Mouse (Mus musculus): Measurements from ENCODE around the gene Tbce.
"Not testable (repeated sequence)": the region's sequence is repeated elsewhere in the genome, so short reads cannot be mapped to it uniquely, and the experiment has no call there.

The Tbce gene

DNA sequence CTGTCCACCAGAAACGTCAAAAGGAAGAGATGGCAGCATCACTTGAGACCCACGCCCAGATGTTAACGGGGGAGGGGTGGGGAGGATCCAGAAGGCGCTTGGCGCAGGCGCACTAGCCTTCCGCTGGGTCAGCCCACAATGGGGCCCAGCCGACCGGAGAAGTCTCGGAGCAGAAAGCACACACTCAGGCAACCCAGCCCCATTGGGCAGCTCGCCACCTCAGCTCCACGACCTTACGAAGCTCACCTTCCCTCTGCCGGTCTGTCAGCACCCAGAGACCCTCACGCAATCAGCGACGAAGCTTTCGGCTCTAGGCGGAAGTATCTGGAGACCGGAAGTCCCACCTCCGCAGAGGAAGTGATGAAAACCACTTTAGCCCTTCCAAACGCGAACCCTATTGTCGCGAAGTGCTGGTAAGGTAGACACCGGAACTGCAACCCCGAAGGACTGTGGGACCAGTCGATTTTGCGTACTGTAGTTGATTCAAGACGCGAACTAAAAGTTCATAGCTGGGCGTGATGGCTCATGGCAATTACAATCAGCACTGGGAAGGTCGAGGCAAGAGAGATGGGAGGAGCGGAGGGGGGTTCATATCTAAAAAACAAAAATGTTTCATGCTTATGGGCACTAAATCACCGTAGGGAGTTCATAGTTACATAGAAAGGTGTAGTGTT is at the start of gene Tbce:
Gene Tbce, minus strand, starts transcription at position 347 of the 674 bp plus-strand sequence.
- DNase-seq (ENCODE audit: low spot score), result peak; percentile 56

GRCm38 (mm10) chr13:14088669-14089068 is 49.2 kb upstream of the Tbce start:
- no peak for DNase-seq (ENCODE audit: low spot score)

- DNase-seq (ENCODE audit: low spot score), result no peak
These were observed 35.9 kb upstream of the Tbce start for GRCm38 (mm10) chr13:14075326-14075725.

DNA sequence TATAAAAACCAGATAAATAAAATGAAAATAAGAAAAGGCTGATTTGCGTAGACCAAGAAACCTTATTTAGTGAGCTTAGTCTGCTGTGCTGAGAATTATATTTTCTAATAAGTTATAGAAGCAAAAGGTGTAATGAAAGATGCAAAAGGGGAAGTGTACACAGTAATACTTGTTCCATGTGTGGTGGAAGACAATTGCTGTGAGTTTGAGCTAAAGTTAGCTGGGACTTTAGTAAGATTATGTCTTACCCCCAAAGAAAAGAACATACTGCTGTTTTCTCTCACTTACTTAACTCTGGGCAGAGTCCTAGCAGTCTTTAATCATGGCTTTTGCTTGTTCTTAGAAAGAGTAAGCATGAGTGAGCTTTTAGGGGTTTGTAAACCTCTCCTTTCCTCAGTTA is 34.9 kb upstream of the Tbce start:
- DNase-seq (ENCODE audit: low spot score), result no peak

DNA sequence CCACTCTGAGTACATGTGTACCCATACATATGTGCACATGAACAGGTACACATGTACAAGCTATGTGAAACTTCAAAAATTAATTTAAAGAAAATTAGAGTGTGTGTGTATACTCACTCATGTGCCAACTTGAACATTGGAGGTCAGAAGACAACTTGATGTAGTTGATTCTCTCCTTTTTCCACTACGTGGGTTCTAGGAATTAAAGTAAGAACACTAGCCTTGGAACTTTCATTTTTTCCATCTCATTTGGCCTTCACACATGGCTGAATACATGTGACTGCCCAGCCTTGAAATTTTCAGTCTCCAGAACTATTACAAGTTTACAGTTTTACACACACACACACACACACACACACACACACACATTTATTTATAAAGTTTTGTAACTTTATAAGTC is 29.9 kb upstream of the Tbce start:
- no peak for DNase-seq (ENCODE audit: low spot score)

- DNase-seq (ENCODE audit: low spot score), result no peak
These were observed 28.6 kb upstream of the Tbce start for GRCm38 (mm10) chr13:14068035-14068434.

GRCm38 (mm10) chr13:14065701-14066100 is 26.3 kb upstream of the Tbce start:
- no peak for DNase-seq (ENCODE audit: low spot score)

- no peak for DNase-seq (ENCODE audit: low spot score)
These were observed 25.6 kb upstream of the Tbce start for GRCm38 (mm10) chr13:14065028-14065380.

GRCm38 (mm10) chr13:14064341-14065027 is 25.0 kb upstream of the Tbce start:
- no peak for DNase-seq (ENCODE audit: low spot score)

GRCm38 (mm10) chr13:14063942-14064271 is 24.5 kb upstream of the Tbce start:
- DNase-seq (ENCODE audit: low spot score), result no peak

GRCm38 (mm10) chr13:14063013-14063941 is 23.8 kb upstream of the Tbce start, which contains the start of the genes Arid4b and Ggps1:
Gene Arid4b, plus strand, starts transcription at chr13:14063232.
Gene Ggps1, minus strand, starts transcription at chr13:14063488.
- DNase-seq (ENCODE audit: low spot score), result peak; percentile 87

DNA sequence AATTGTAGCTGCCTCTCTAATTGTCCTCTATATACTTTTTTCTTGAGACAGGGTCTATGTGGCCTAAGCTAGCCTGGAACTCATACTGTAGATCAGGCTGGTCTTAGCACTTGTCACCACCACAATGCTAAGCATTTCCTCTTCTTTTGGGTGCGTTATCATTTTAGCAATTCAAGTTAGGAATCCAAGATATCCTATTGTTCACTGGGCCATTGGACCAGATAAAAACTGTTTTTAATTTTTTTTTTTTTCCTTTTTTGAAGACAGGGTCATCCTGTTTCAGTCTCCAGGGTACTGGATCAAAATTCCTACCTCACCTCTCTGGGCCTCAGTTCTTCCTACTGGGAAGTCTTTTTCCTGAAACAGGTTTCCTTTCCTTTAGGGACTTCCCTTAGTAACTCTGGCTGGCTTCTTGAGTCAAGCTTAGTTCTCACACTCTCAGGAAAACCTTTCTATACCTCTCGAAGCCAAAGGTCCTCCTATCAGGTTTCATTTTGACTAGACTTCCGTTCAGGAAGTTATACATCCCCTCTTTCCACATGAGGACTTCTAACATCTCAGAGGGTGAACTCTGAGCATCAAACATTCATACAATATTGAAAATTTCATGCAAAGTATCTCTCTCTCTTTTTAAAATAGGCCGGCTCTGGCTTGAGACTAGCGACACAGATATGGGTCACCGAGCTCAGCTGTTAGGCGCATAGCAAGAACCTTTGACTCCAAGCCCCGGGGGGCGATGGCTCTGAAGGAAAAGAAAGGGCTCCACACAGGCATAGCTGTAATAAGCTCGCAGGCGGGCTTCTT is 23.0 kb upstream of the Tbce start:
- no peak for DNase-seq (ENCODE audit: low spot score)

- DNase-seq (ENCODE audit: low spot score), result no peak
These were observed 20.1 kb upstream of the Tbce start for GRCm38 (mm10) chr13:14059582-14059981.

GRCm38 (mm10) chr13:14056801-14057200 is 17.4 kb upstream of the Tbce start:
- DNase-seq (ENCODE audit: low spot score), result no peak

DNA sequence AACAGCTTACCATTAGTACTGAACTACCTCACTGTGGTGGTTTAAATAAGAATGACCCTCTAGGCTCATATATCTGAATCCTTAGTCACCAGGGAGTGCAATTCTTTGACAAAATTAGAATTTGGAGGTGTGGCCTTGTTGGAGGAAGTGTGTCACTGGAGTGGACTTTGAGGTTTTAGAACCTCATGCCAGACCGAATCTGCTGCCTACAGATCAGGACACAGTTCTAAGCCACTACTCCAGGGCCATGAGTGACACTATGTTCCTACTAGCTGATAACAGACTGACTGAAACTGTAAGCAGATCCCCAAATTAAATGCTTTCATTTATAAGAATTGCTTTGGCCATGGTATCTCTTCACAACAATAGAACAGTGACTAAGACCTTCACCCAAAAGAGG is 10.4 kb upstream of the Tbce start:
- no peak for DNase-seq (ENCODE audit: low spot score)

DNA sequence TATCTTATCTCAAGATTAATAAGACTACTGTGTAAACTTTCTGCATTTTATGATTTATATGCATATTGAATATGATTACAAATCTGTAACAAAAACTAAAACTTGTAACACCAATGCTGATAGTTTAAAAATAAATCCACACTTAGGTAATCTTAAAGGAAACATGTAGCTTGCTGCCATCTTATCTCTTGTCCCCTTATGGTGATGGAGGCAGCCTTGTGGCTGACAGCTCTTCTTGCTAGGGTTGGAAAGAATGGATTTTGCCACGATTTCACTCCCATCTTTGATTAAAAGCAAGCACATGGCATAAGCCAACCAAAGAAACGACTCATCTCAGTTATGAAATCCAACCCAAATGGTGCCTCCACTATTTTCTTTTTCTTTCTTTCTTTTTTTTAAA is 5.1 kb upstream of the Tbce start:
- no peak for DNase-seq (ENCODE audit: low spot score)

GRCm38 (mm10) chr13:14043851-14044250 is 4.4 kb upstream of the Tbce start:
- no peak for DNase-seq (ENCODE audit: low spot score)

DNA sequence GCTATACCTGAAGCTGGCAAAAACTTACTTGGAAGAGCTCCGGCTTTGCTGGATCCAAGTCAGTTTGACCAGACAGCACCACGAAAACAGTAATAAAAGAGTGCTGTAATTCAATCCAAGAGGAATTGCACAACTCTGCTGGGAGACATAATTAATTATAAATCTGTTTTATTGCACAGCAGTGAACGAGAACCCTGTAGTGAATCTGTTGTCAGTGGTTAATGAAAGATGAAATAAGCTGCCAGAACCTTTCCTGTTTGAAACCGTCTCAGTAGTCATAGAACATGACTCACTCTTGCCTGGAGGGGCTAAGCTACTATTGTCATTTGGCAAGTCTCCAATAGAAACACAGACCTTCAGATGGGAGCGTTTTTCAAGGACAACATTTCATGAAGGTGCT is 748 bp upstream of the Tbce start:
- DNase-seq (ENCODE audit: low spot score), result no peak

GRCm38 (mm10) chr13:14038911-14039291 is 537 bp downstream of the Tbce start:
- no peak for DNase-seq (ENCODE audit: low spot score)

- no peak for DNase-seq (ENCODE audit: low spot score)
These were observed 3.4 kb downstream of the Tbce start for GRCm38 (mm10) chr13:14035875-14036630.

DNA sequence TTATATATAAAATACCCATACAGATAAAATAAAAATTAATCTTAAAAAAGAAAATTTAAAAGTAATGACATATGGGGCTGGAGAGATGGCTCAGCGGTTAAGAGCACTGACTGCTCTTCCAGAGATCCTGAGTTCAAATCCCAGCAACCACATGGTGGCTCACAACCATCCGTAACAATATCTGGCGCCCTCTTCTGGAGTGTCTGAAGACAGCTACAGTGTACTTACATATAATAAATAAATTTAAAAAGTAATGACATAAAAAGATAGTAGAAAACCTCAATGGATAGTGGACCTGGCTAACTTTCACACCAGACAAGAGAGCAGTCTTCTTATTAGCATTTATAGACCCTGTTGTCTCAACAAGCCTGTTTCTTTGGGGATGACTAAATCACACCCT is 4.1 kb downstream of the Tbce start:
- DNase-seq (ENCODE audit: low spot score), result not testable (repeated sequence)

GRCm38 (mm10) chr13:14034073-14034348 is 5.4 kb downstream of the Tbce start:
- DNase-seq (ENCODE audit: low spot score), result no peak

All from urinary bladder, postnatal 10 days (tissue).